Mouse (Mus musculus) lung, postnatal 0 days (tissue): ENCODE measurements around the gene Crebrf. TPM values are rescaled to one million over a fixed set of nuclear protein-coding genes. Genes with fewer than 3 reads are reported as not detected.

ENCODE experiments used
- ATAC-seq: fragments of 200-750 bp; cut with Nextera tagmentation; 2 replicates; pipeline ENCODE4 v1.8.0; 2017; ENCODE audit warnings: moderate library complexity
- DNase-seq: peaks from one replicate; pipeline ENCODE4 v3.0.0-alpha.2; 2016; ENCODE audit warnings: low spot score
- H3K27ac ChIP-seq: fragments of 300-500 bp; sonication (generic); 2 replicates; pipeline ENCODE4 v1.5.1; 2014; ENCODE audit warnings: antibody characterized with exemption, mild to moderate bottlenecking, low read length, mixed read lengths
- H3K27me3 ChIP-seq: fragments of 300-500 bp; sonication (generic); replicated peaks from 2 replicates; pipeline ENCODE4 v1.6.1; 2014; ENCODE audit warnings: low read length, mixed read lengths; ENCODE audit not compliant: insufficient read depth
- H3K36me3 ChIP-seq: fragments of 300-500 bp; sonication (generic); 2 replicates; pipeline ENCODE4 v1.6.1; 2014; ENCODE audit warnings: low read length, mixed read lengths; ENCODE audit not compliant: insufficient read depth
- H3K4me1 ChIP-seq: fragments of 300-500 bp; sonication (generic); 2 replicates; pipeline ENCODE4 v1.6.1; 2014; ENCODE audit warnings: antibody characterized with exemption, low read depth, low read length, mixed read lengths; ENCODE audit not compliant: insufficient read depth
- H3K4me2 ChIP-seq: fragments of 300-500 bp; sonication (generic); replicated peaks from 2 replicates; pipeline ENCODE4 v1.6.1; 2014; ENCODE audit warnings: low read depth, mild to moderate bottlenecking, low read length, moderate library complexity, mixed read lengths
- H3K4me3 ChIP-seq: fragments of 300-500 bp; sonication (generic); 2 replicates; pipeline ENCODE4 v1.5.1; 2014; ENCODE audit warnings: low read depth, low read length
- H3K9ac ChIP-seq: fragments of 300-500 bp; sonication (generic); replicated peaks from 2 replicates; pipeline ENCODE4 v1.6.1; 2014; ENCODE audit warnings: low read depth, mild to moderate bottlenecking
- H3K9me3 ChIP-seq: fragments of 300-500 bp; sonication (generic); 2 replicates; pipeline ENCODE4 v1.6.1; 2016; ENCODE audit warnings: low read length, mixed read lengths
- CTCF ChIP-seq: IDR thresholded peaks from 2 replicates; pipeline ENCODE4 v1.5.1; 2016; ENCODE audit warnings: antibody characterized with exemption, mild to moderate bottlenecking
- EP300 ChIP-seq: IDR thresholded peaks from 2 replicates; pipeline ENCODE4 v1.6.1; 2016; ENCODE audit warnings: antibody characterized with exemption, mild to moderate bottlenecking, control low read depth
- WGBS: fragments of 180-500 bp; shearing (Covaris S2); extraction: QIAGEN DNeasy Blood & Tissue Kit; methylation state at CpG from one replicate; pipeline ENCODE4 v1.1.7; 2014; 5-methylcytosine and 5-hydroxymethylcytosine counted together
- polyA plus RNA-seq: library from polyadenylated mRNA; unstranded; fragments of >200 nt; fragmentation: Nextera tagmentation; extraction: Ambion mirVana; gene quantifications from 2 replicates; pipeline ENCODE4 v1.2.1, GENCODE M21; 2015

Crebrf gene
- polyA plus RNA-seq, 1 experiment from 2014 or later: 38.7 TPM

- no peaks in the 10 kb centered on the region for H3K27me3 ChIP-seq
- peaks cover 38% of the 10 kb centered on the region for H3K36me3 ChIP-seq
- no peaks in the 10 kb centered on the region for H3K4me1 ChIP-seq
- no peak for DNase-seq
- no peak overlapping the region for H3K27ac ChIP-seq
- no peak overlapping the region for H3K4me2 ChIP-seq
- ATAC-seq: no peak
- H3K9ac ChIP-seq: no peak overlapping the region
- H3K4me3 ChIP-seq: no peak overlapping the region
- no peaks in the 10 kb centered on the region for H3K9me3 ChIP-seq
- WGBS: 92% methylated on average over 8 of the region's 8 CpGs
- TF ChIP-seq CTCF (no peak), EP300 (no peak)
Observed at GRCm38 (mm10) chr17:26788986-26789385, 73.5 kb downstream of the Crebrf start.

- Histone ChIP-seq H3K4me3 (no peak overlapping the region), H3K27ac (no peak overlapping the region)
Observed at GRCm38 (mm10) chr17:26789460-26790268, 74.2 kb downstream of the Crebrf start.

GRCm38 (mm10) chr17:26790269-26791214 lies 75.1 kb downstream of the Crebrf start:
- no peak for ATAC-seq
- no peaks in the 10 kb centered on the region for H3K4me1 ChIP-seq
- no peak overlapping the region for H3K9ac ChIP-seq
- no peak overlapping the region for H3K4me3 ChIP-seq
- no peak overlapping the region for H3K4me2 ChIP-seq
- H3K27me3 ChIP-seq: no peaks in the 10 kb centered on the region
- no peak for DNase-seq
- no peak for TF ChIP-seq EP300
- TF ChIP-seq CTCF: no peak
- WGBS: 84% methylated on average over 11 of the region's 11 CpGs
- peaks cover 37% of the 10 kb centered on the region for H3K36me3 ChIP-seq
- H3K9me3 ChIP-seq: no peaks in the 10 kb centered on the region
- no peak overlapping the region for H3K27ac ChIP-seq

More at GRCm38 (mm10) chr17:26789460-26790268, 74.2 kb downstream of the Crebrf start:
- peaks cover 38% of the 10 kb centered on the region for H3K36me3 ChIP-seq
- no peaks in the 10 kb centered on the region for H3K27me3 ChIP-seq
- no peak overlapping the region for H3K9ac ChIP-seq
- no peaks in the 10 kb centered on the region for H3K9me3 ChIP-seq
- H3K4me2 ChIP-seq: no peak overlapping the region
- TF ChIP-seq EP300: no peak
- H3K4me1 ChIP-seq: no peaks in the 10 kb centered on the region
- DNase-seq (no peak), ATAC-seq (no peak)
- 91% methylated on average over 8 of the region's 8 CpGs for WGBS

GRCm38 (mm10) chr17:26791580-26791979 lies 76.1 kb downstream of the Crebrf start:
- no peak overlapping the region for H3K9ac ChIP-seq
- peaks cover 33% of the 10 kb centered on the region; the same call in 1 of the 2 replicates for H3K36me3 ChIP-seq
- no peaks in the 10 kb centered on the region for H3K9me3 ChIP-seq
- no peak for TF ChIP-seq CTCF
- no peak for TF ChIP-seq EP300
- H3K27me3 ChIP-seq: no peaks in the 10 kb centered on the region
- 85% methylated on average over 7 of the region's 7 CpGs for WGBS
- no peak overlapping the region for H3K4me2 ChIP-seq
- ATAC-seq (no peak), DNase-seq (no peak)
- no peaks in the 10 kb centered on the region for H3K4me1 ChIP-seq
- no peak overlapping the region for H3K27ac ChIP-seq
- H3K4me3 ChIP-seq: no peak overlapping the region

GRCm38 (mm10) chr17:26792096-26792495 lies 76.6 kb downstream of the Crebrf start:
- H3K27ac ChIP-seq: no peak overlapping the region
- H3K4me1 ChIP-seq: no peaks in the 10 kb centered on the region
- no peaks in the 10 kb centered on the region for H3K27me3 ChIP-seq
- DNase-seq (no peak), ATAC-seq (no peak)
- peaks cover 28% of the 10 kb centered on the region; the same call in 1 of the 2 replicates for H3K36me3 ChIP-seq
- TF ChIP-seq CTCF (no peak), EP300 (no peak)
- WGBS: 87% methylated on average over 15 of the region's 15 CpGs
- no peak overlapping the region for H3K4me3 ChIP-seq
- no peak overlapping the region for H3K4me2 ChIP-seq
- H3K9me3 ChIP-seq: no peaks in the 10 kb centered on the region
- no peak overlapping the region for H3K9ac ChIP-seq

GRCm38 (mm10) chr17:26793068-26793765 lies 77.8 kb downstream of the Crebrf start:
- peak; percentile 11 for DNase-seq
- H3K27me3 ChIP-seq: no peaks in the 10 kb centered on the region
- no peaks in the 10 kb centered on the region for H3K9me3 ChIP-seq
- H3K9ac ChIP-seq: no peak overlapping the region
- H3K4me2 ChIP-seq: no peak overlapping the region
- WGBS: 74% methylated on average over 5 of the region's 5 CpGs
- peaks cover 26% of the 10 kb centered on the region; the same call in 1 of the 2 replicates for H3K36me3 ChIP-seq
- TF ChIP-seq CTCF (no peak), EP300 (no peak)
- H3K4me1 ChIP-seq: no peaks in the 10 kb centered on the region
- no peak overlapping the region for H3K27ac ChIP-seq
- H3K4me3 ChIP-seq: no peak overlapping the region
- peak; percentile 38; the same call in 1 of the 2 replicates for ATAC-seq
